Mouse (Mus musculus) midbrain, embryonic 10.5 days (tissue): ENCODE data around the gene Hmgxb4. TPM values are rescaled to one million over a fixed set of nuclear protein-coding genes. Genes with fewer than 3 reads are reported as not detected.

Experiments used
- DNase-seq: peaks from one replicate; pipeline ENCODE4 v3.0.0-alpha.2; 2017; ENCODE audit warnings: low spot score
- H3K27ac ChIP-seq: fragments of 300-500 bp; sonication (generic); replicated peaks from 2 replicates; pipeline ENCODE4 v1.5.1; 2016; ENCODE audit warnings: mild to moderate bottlenecking
- H3K27me3 ChIP-seq: fragments of 300-500 bp; sonication (generic); 2 replicates; pipeline ENCODE4 v1.6.1; 2016; ENCODE audit warnings: low read depth, mild to moderate bottlenecking; ENCODE audit not compliant: poor library complexity, severe bottlenecking
- H3K36me3 ChIP-seq: fragments of 300-500 bp; sonication (generic); 2 replicates; pipeline ENCODE4 v1.6.1; 2016; ENCODE audit warnings: mild to moderate bottlenecking, moderate library complexity
- H3K4me1 ChIP-seq: fragments of 300-500 bp; sonication (generic); 2 replicates; pipeline ENCODE4 v1.6.1; 2016
- H3K4me3 ChIP-seq: fragments of 300-500 bp; sonication (generic); 2 replicates; pipeline ENCODE4 v1.5.1; 2016; ENCODE audit warnings: mild to moderate bottlenecking, moderate library complexity
- H3K9me3 ChIP-seq: fragments of 300-500 bp; sonication (generic); replicated peaks from 2 replicates; pipeline ENCODE4 v1.6.1; 2016; ENCODE audit warnings: mild to moderate bottlenecking
- WGBS: fragments of 180-500 bp; shearing (Covaris S2); methylation state at CpG from one replicate; pipeline ENCODE4 v1.1.7; 2016; 5-methylcytosine and 5-hydroxymethylcytosine counted together
- polyA plus RNA-seq: library from polyadenylated mRNA; unstranded; fragments of >200 nt; fragmentation: Nextera tagmentation; extraction: Ambion mirVana; gene quantifications from 2 replicates; pipeline ENCODE4 v1.2.1, GENCODE M21; 2016

Gene Hmgxb4
- polyA plus RNA-seq, 1 experiment from 2014 or later: 45.6 TPM

GRCm38 (mm10) chr8:74990021-74990420 is 3.1 kb upstream of the Hmgxb4 start:
- Histone ChIP-seq H3K4me1 (peaks cover 16% of the 10 kb centered on the region), H3K9me3 (no peaks in the 10 kb centered on the region), H3K4me3 (0 out of 2 replicates have a peak overlapping the region, but pooled peaks have one; percentile 9), H3K27ac (0 out of 2 replicates have a peak overlapping the region, but pooled peaks have one; percentile 9), H3K36me3 (no peaks in the 10 kb centered on the region), H3K27me3 (peaks cover 13% of the 10 kb centered on the region)
- 28% methylated on average over 15 of the region's 15 CpGs for WGBS
- no peak for DNase-seq

GRCm38 (mm10) chr8:74993475-74994451 is 607 bp downstream of the Hmgxb4 start:
- Histone ChIP-seq H3K9me3 (no peaks in the 10 kb centered on the region), H3K27ac (peak overlapping the region; percentile 100), H3K4me1 (peaks cover 16% of the 10 kb centered on the region), H3K4me3 (peak overlapping the region; percentile 92), H3K36me3 (peaks cover 12% of the 10 kb centered on the region), H3K27me3 (peaks cover 13% of the 10 kb centered on the region)
- WGBS: under 1% methylated on average over 98 of the region's 111 CpGs
- DNase-seq: peak; percentile 87

GRCm38 (mm10) chr8:74994540-74994939 is 1.4 kb downstream of the Hmgxb4 start:
- 10% methylated on average over 7 of the region's 7 CpGs for WGBS
- H3K27me3 ChIP-seq: peaks cover 13% of the 10 kb centered on the region
- no peaks in the 10 kb centered on the region for H3K9me3 ChIP-seq
- H3K4me1 ChIP-seq: peaks cover 16% of the 10 kb centered on the region
- H3K4me3 ChIP-seq: peak overlapping the region; percentile 92
- H3K27ac ChIP-seq: peak overlapping the region; percentile 100
- peaks cover 20% of the 10 kb centered on the region for H3K36me3 ChIP-seq
- DNase-seq: peak; percentile 33

GRCm38 (mm10) chr8:75000431-75000830 is 7.3 kb downstream of the Hmgxb4 start:
- H3K4me3 ChIP-seq: no peak overlapping the region
- no peaks in the 10 kb centered on the region for H3K4me1 ChIP-seq
- H3K27me3 ChIP-seq: no peaks in the 10 kb centered on the region
- DNase-seq: no peak
- WGBS: 93% methylated on average over 3 of the region's 3 CpGs
- H3K27ac ChIP-seq: no peak overlapping the region
- no peaks in the 10 kb centered on the region for H3K9me3 ChIP-seq
- H3K36me3 ChIP-seq: peaks cover 79% of the 10 kb centered on the region

GRCm38 (mm10) chr8:75008826-75009225 is 15.7 kb downstream of the Hmgxb4 start:
- Histone ChIP-seq H3K9me3 (no peaks in the 10 kb centered on the region), H3K36me3 (peaks cover 82% of the 10 kb centered on the region), H3K27me3 (no peaks in the 10 kb centered on the region), H3K4me1 (no peaks in the 10 kb centered on the region), H3K27ac (no peak overlapping the region), H3K4me3 (no peak overlapping the region)
- 94% methylated on average over 2 of the region's 2 CpGs for WGBS
- DNase-seq: no peak

GRCm38 (mm10) chr8:75013557-75013956 is 20.4 kb downstream of the Hmgxb4 start:
- no peak for DNase-seq
- Histone ChIP-seq H3K4me1 (peaks cover 8% of the 10 kb centered on the region), H3K9me3 (no peaks in the 10 kb centered on the region), H3K27me3 (no peaks in the 10 kb centered on the region), H3K4me3 (no peak overlapping the region), H3K27ac (no peak overlapping the region), H3K36me3 (peaks cover 67% of the 10 kb centered on the region)
- WGBS: 50% methylated on average over 2 of the region's 2 CpGs

- Histone ChIP-seq H3K36me3 (peaks cover 64% of the 10 kb centered on the region), H3K27me3 (no peaks in the 10 kb centered on the region), H3K4me3 (no peak overlapping the region), H3K4me1 (peaks cover 9% of the 10 kb centered on the region), H3K27ac (no peak overlapping the region), H3K9me3 (no peaks in the 10 kb centered on the region)
- WGBS: 78% methylated on average over 3 of the region's 3 CpGs
- no peak for DNase-seq
These were observed 20.8 kb downstream of the Hmgxb4 start for GRCm38 (mm10) chr8:75013964-75014363.

- H3K4me3 ChIP-seq: no peak overlapping the region
- H3K9me3 ChIP-seq: no peaks in the 10 kb centered on the region
- no peak for DNase-seq
- no peaks in the 10 kb centered on the region for H3K27me3 ChIP-seq
- WGBS: 64% methylated on average over 2 of the region's 2 CpGs
- peaks cover 59% of the 10 kb centered on the region for H3K36me3 ChIP-seq
- H3K4me1 ChIP-seq: peaks cover 9% of the 10 kb centered on the region
- no peak overlapping the region for H3K27ac ChIP-seq
These were observed 22.8 kb downstream of the Hmgxb4 start for GRCm38 (mm10) chr8:75015981-75016380.

- Histone ChIP-seq H3K9me3 (no peaks in the 10 kb centered on the region), H3K36me3 (peaks cover 60% of the 10 kb centered on the region), H3K27ac (no peak overlapping the region), H3K4me1 (peaks cover 9% of the 10 kb centered on the region), H3K4me3 (no peak overlapping the region), H3K27me3 (no peaks in the 10 kb centered on the region)
- WGBS: 97% methylated on average over 1 of the region's 1 CpGs
- no peak for DNase-seq
These were observed 23.3 kb downstream of the Hmgxb4 start for GRCm38 (mm10) chr8:75016422-75016821.

GRCm38 (mm10) chr8:75018274-75018972 is 25.3 kb downstream of the Hmgxb4 start:
- DNase-seq: no peak
- no peaks in the 10 kb centered on the region for H3K9me3 ChIP-seq
- peaks cover 78% of the 10 kb centered on the region for H3K36me3 ChIP-seq
- H3K4me1 ChIP-seq: peaks cover 9% of the 10 kb centered on the region
- H3K4me3 ChIP-seq: no peak overlapping the region
- H3K27ac ChIP-seq: no peak overlapping the region
- WGBS: 27% methylated on average over 5 of the region's 5 CpGs
- H3K27me3 ChIP-seq: no peaks in the 10 kb centered on the region

- no peaks in the 10 kb centered on the region; the same call in 1 of the 2 replicates for H3K9me3 ChIP-seq
- no peak overlapping the region for H3K4me3 ChIP-seq
- 93% methylated on average over 3 of the region's 3 CpGs for WGBS
- H3K27ac ChIP-seq: no peak overlapping the region
- no peaks in the 10 kb centered on the region for H3K4me1 ChIP-seq
- H3K27me3 ChIP-seq: no peaks in the 10 kb centered on the region
- H3K36me3 ChIP-seq: peaks cover 94% of the 10 kb centered on the region
- DNase-seq: no peak
These were observed 30.6 kb downstream of the Hmgxb4 start for GRCm38 (mm10) chr8:75023660-75024316.

- Histone ChIP-seq H3K4me3 (no peak overlapping the region), H3K9me3 (no peaks in the 10 kb centered on the region; the same call in 1 of the 2 replicates), H3K27me3 (no peaks in the 10 kb centered on the region), H3K4me1 (no peaks in the 10 kb centered on the region), H3K36me3 (peaks cover 100% of the 10 kb centered on the region), H3K27ac (no peak overlapping the region)
- DNase-seq: no peak
- WGBS: 92% methylated on average over 4 of the region's 4 CpGs
These were observed 32.7 kb downstream of the Hmgxb4 start for GRCm38 (mm10) chr8:75025809-75026208.
